Mouse (Mus musculus): Measurements from ENCODE around the gene Bmper.

GRCm38 (mm10) chr9:23205757-23206156, 17.1 kb upstream of the Bmper start:
- TF ChIP-seq CTCF (IDR thresholded peaks at IDR 0.05; ENCODE audit: low read depth, low read length) (no peak), GATA1 (IDR thresholded peaks at IDR 0.05; ENCODE audit: borderline replicate concordance, low read length) (no peak), POLR2AphosphoS5 (IDR thresholded peaks at IDR 0.05; ENCODE audit: insufficient replicate concordance, low read depth, low read length) (no peak), TAL1 (conservative IDR thresholded peaks at IDR 0.05; ENCODE audit: low read depth, low read length) (no peak)
